Mouse (Mus musculus) brain, embryonic 14.5 days (tissue): ENCODE data around the gene Orm1.

Source experiments
- CTCF ChIP-seq: fragments of 200-500 bp; IDR thresholded peaks from 2 replicates; pipeline ENCODE4 v1.5.1; 2012; ENCODE audit warnings: inconsistent platforms, mild to moderate bottlenecking, moderate library complexity, borderline replicate concordance; ENCODE audit not compliant: insufficient read depth, insufficient read length; ENCODE audit errors: extremely low read depth
- POLR2A ChIP-seq: fragments of 200-500 bp; IDR thresholded peaks from 2 replicates; pipeline ENCODE4 v1.6.1; 2012; ENCODE audit warnings: mild to moderate bottlenecking, inconsistent platforms, borderline replicate concordance; ENCODE audit not compliant: poor library complexity, insufficient read depth, insufficient read length, severe bottlenecking; ENCODE audit errors: extremely low read depth

GRCm38 (mm10) chr4:63344295-63344694, at the start of gene Orm1:
- no peak for TF ChIP-seq CTCF
- no peak for TF ChIP-seq POLR2A
